Comparison of ENCODE assay signal across 11 mouse cellular contexts in the genomic region with DNA sequence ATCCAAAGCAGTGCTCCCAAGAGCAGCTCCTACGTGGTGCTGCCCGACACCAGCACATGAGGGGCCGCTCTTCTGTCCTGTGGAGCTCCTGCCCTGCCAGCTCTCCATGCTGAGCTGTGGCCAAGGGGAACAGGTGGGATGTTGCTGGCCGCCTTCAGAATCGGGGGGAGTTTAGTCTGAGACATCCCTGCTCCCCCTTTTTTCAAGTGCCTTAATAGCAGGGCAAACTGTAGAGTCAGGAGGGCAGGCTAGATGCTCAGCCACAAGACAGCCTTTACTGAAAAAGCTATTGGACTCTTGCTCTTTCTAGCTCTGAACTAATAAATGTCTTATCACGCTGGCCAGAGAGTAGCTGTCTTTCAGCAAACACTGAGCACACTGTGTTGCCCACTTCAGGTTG. TPM values are rescaled to one million over a fixed set of nuclear protein-coding genes. Genes with fewer than 3 reads are reported as not detected.
DNase-seq lines count a peak whose midpoint lies in the region; ATAC-seq and TF ChIP-seq lines count a peak whose summit lies in the region.
"Had no signal": no experiment of that assay in that cellular context is flagged by ENCODE, and none has a peak within 500 bp of the region (broad histone marks: within the 10 kb centered on the region; RNA-seq: fewer than 3 reads in every experiment).

No protein-coding gene starts in this region.

- TF ChIP-seq POLR2A in CH12.LX (IDR thresholded peaks at IDR 0.05; ENCODE audit: low read depth, low read length), result no peak

- H3K9me3 ChIP-seq in hindbrain, embryonic 10.5 days, result no peaks in the 10 kb centered on the region
- H3K9me3 ChIP-seq in hindbrain, embryonic 14.5 days (ENCODE audit: control insufficient read depth, low read length), result no peaks in the 10 kb centered on the region
- no peaks in the 10 kb centered on the region for H3K9me3 ChIP-seq in CH12.LX (replicated peaks; ENCODE audit: low read length)
- H3K9me3 ChIP-seq in embryonic facial prominence, embryonic 10.5 days, result no peaks in the 10 kb centered on the region
- no peaks in the 10 kb centered on the region for H3K9me3 ChIP-seq in limb, embryonic 13.5 days
- H3K9me3 ChIP-seq: G1E had no signal

- no peak for DNase-seq in hindbrain, embryonic 10.5 days (ENCODE audit: low spot score)
- DNase-seq in hindbrain, embryonic 14.5 days (ENCODE audit: low spot score), result no peak
- no peak for DNase-seq in CH12.LX (ENCODE audit: extremely low read depth)
- no peak for DNase-seq in embryonic facial prominence, embryonic 10.5 days (ENCODE audit: low spot score)
- DNase-seq in right cerebral cortex, postnatal 4 days, result no peak
- DNase-seq: cerebellum, postnatal 10 days; kidney, adult 9 months had no signal

- no peak overlapping the region for H3K4me2 ChIP-seq in hindbrain, embryonic 14.5 days (replicated peaks)
- no peak overlapping the region for H3K4me2 ChIP-seq in CH12.LX (ENCODE audit: insufficient read depth, low read depth, poor library complexity, severe bottlenecking)
- H3K4me2 ChIP-seq in limb, embryonic 13.5 days (replicated peaks), result no peak overlapping the region

- peak overlapping the region; percentile 84 for H3K27ac ChIP-seq in hindbrain, embryonic 10.5 days
- no peak overlapping the region for H3K27ac ChIP-seq in hindbrain, embryonic 14.5 days
- H3K27ac ChIP-seq in CH12.LX (ENCODE audit: insufficient read depth, low read depth), result peak overlapping the region; percentile 76; the same call in 1 of the 2 replicates
- H3K27ac ChIP-seq in embryonic facial prominence, embryonic 10.5 days (replicated peaks), result peak overlapping the region; percentile 88
- peak overlapping the region; percentile 86; the same call in 1 of the 2 replicates for H3K27ac ChIP-seq in limb, embryonic 13.5 days

- peaks cover 35% of the 10 kb centered on the region for H3K4me1 ChIP-seq in hindbrain, embryonic 10.5 days (replicated peaks)
- H3K4me1 ChIP-seq in hindbrain, embryonic 14.5 days (replicated peaks; ENCODE audit: control insufficient read depth, insufficient read depth, low read length), result peaks cover 11% of the 10 kb centered on the region; the same call in 1 of the 2 replicates
- H3K4me1 ChIP-seq in CH12.LX (ENCODE audit: control insufficient read depth in 1 of 2, insufficient read depth in 2 of 2), result peaks cover 9 to 23% of the 10 kb centered on the region in 2 experiments
- H3K4me1 ChIP-seq in embryonic facial prominence, embryonic 10.5 days, result peaks cover 32% of the 10 kb centered on the region
- peaks cover 17% of the 10 kb centered on the region for H3K4me1 ChIP-seq in limb, embryonic 13.5 days

- 0 out of 2 replicates have a peak overlapping the region, but pooled peaks have one; percentile 11 for H3K4me3 ChIP-seq in hindbrain, embryonic 10.5 days
- H3K4me3 ChIP-seq in hindbrain, embryonic 14.5 days (replicated peaks; ENCODE audit: low read length), result no peak overlapping the region
- no peak overlapping the region for H3K4me3 ChIP-seq in CH12.LX (replicated peaks in 1 of 3; ENCODE audit: low read depth in 2 of 3, low read length in 2 of 3, poor library complexity in 1 of 3)
- peak overlapping the region; percentile 5; the same call in 1 of the 2 replicates for H3K4me3 ChIP-seq in embryonic facial prominence, embryonic 10.5 days
- no peak overlapping the region for H3K4me3 ChIP-seq in limb, embryonic 13.5 days

- H3K36me3 ChIP-seq in hindbrain, embryonic 10.5 days, result peaks cover 76% of the 10 kb centered on the region
- H3K36me3 ChIP-seq in hindbrain, embryonic 14.5 days (replicated peaks; ENCODE audit: control insufficient read depth, insufficient read depth), result peaks cover 57% of the 10 kb centered on the region
- H3K36me3 ChIP-seq in CH12.LX (replicated peaks in 1 of 2; ENCODE audit: control insufficient read depth in 1 of 2, insufficient read depth in 1 of 2, low read length in 1 of 2), result peaks cover 67 to 84% of the 10 kb centered on the region in 2 experiments
- H3K36me3 ChIP-seq in embryonic facial prominence, embryonic 10.5 days (replicated peaks), result peaks cover 86% of the 10 kb centered on the region
- peaks cover 80% of the 10 kb centered on the region for H3K36me3 ChIP-seq in limb, embryonic 13.5 days

- H3K9ac ChIP-seq in hindbrain, embryonic 14.5 days, result no peak overlapping the region
- 0 out of 2 replicates have a peak overlapping the region, but pooled peaks have one; percentile 47 for H3K9ac ChIP-seq in CH12.LX (ENCODE audit: insufficient read depth, low read depth)
- no peak overlapping the region for H3K9ac ChIP-seq in limb, embryonic 13.5 days

- no peaks in the 10 kb centered on the region for H3K79me2 ChIP-seq in CH12.LX (replicated peaks; ENCODE audit: control insufficient read depth, extremely low read depth, insufficient read depth, poor library complexity, severe bottlenecking)

- dilution Hi-C loops in CH12.LX (cut with MboI; ENCODE audit: extremely low pct_ligation_motif_present, extremely low pct_unique_long_range_greater_than_20kb, low sequenced_read_pairs), result no loop called here

- no peak for TF ChIP-seq EP300 in CH12.LX (IDR thresholded peaks at IDR 0.05; ENCODE audit: low read length)

- 95% methylated on average over 6 of the region's 6 CpGs for WGBS in hindbrain, embryonic 10.5 days
- WGBS in hindbrain, embryonic 14.5 days, result 97% methylated on average over 6 of the region's 6 CpGs
- 93% methylated on average over 6 of the region's 6 CpGs for WGBS in embryonic facial prominence, embryonic 10.5 days
- WGBS in limb, embryonic 13.5 days, result 96% methylated on average over 6 of the region's 6 CpGs

- in situ Hi-C loops in CH12.LX (cut with MboI; ENCODE audit: low pct_ligation_motif_present, low pct_unique_long_range_greater_than_20kb, low sequenced_read_pairs), result no loop called here

- peaks cover 24% of the 10 kb centered on the region for H3K27me3 ChIP-seq in hindbrain, embryonic 10.5 days (ENCODE audit: insufficient read depth, poor library complexity, severe bottlenecking)
- H3K27me3 ChIP-seq in hindbrain, embryonic 14.5 days (ENCODE audit: control insufficient read depth, insufficient read depth, low read length), result no peaks in the 10 kb centered on the region
- H3K27me3 ChIP-seq in CH12.LX (replicated peaks), result no peaks in the 10 kb centered on the region
- H3K27me3 ChIP-seq in embryonic facial prominence, embryonic 10.5 days (replicated peaks; ENCODE audit: low read depth, poor library complexity, severe bottlenecking), result peaks cover 16% of the 10 kb centered on the region
- H3K27me3 ChIP-seq in limb, embryonic 13.5 days, result no peaks in the 10 kb centered on the region

- TF ChIP-seq CTCF in CH12.LX (conservative IDR thresholded peaks at IDR 0.05 in 1 of 2, IDR thresholded peaks at IDR 0.05 in 1 of 2; ENCODE audit: low read depth in 2 of 2, low read length in 2 of 2), result no peak

- TF ChIP-seq RAD21 in CH12.LX (IDR thresholded peaks at IDR 0.05; ENCODE audit: low read depth, low read length), result no peak

- ATAC-seq in hindbrain, embryonic 14.5 days (ENCODE audit: low FRiP score), result no peak
- no peak for ATAC-seq in limb, embryonic 13.5 days (ENCODE audit: low FRiP score, low read depth)
- ATAC-seq in monocyte, adult 5-6 weeks (replicated peaks; ENCODE audit: insufficient number of reproducible peaks, low FRiP score, low TSS enrichment, poor library complexity, severe bottlenecking), result no peak
- no peak for ATAC-seq in megakaryocyte-erythroid progenitor cell, adult 5-6 weeks (replicated peaks; ENCODE audit: low FRiP score, low TSS enrichment, poor library complexity, severe bottlenecking)

RNA-seq across cellular contexts. Expression of gene Rela, which starts 10.5 kb away (rescaled TPM):
- polyA plus RNA-seq in hindbrain, embryonic 10.5 days (2016; fragmentation: Nextera tagmentation; extraction: Ambion mirVana), result 27.8 and 36.0 TPM in 2 replicates
- polyA plus RNA-seq in hindbrain, embryonic 14.5 days (2014; fragmentation: Nextera tagmentation; extraction: Ambion mirVana), result 30.2 and 31.0 TPM in 2 replicates
- 21.0 and 22.1 TPM in 2 replicates for total RNA-seq in CH12.LX (2012; rRNA removed)
- total RNA-seq in CH12.LX (2014; rRNA removed), result 11.1 and 12.1 TPM in 2 replicates
- 43.8 and 51.9 TPM in 2 replicates for polyA plus RNA-seq in CH12.LX (2012; ENCODE audit: insufficient read length, low read depth)
- 34.3 and 36.8 TPM in 2 replicates for polyA plus RNA-seq in embryonic facial prominence, embryonic 10.5 days (2016; fragmentation: Nextera tagmentation; extraction: Ambion mirVana)
- polyA plus RNA-seq in limb, embryonic 13.5 days (2015; fragmentation: Nextera tagmentation; extraction: Ambion mirVana), result 47.6 and 48.5 TPM in 2 replicates
- total RNA-seq in monocyte, adult 5-6 weeks (2017), result 58.6 to 89.7 TPM (median 73.2 TPM) in 3 replicates
- total RNA-seq in megakaryocyte-erythroid progenitor cell, adult 5-6 weeks (2014; fragmentation: Nextera tagmentation), result 64.8 and 66.0 TPM in 2 replicates
- 36.1 and 49.7 TPM in 2 replicates for total RNA-seq in megakaryocyte-erythroid progenitor cell, adult 5-6 weeks (2017)

RNA-seq across cellular contexts. Expression of gene Sipa1, which starts 15.7 kb away (rescaled TPM):
- 27.5 and 27.6 TPM in 2 replicates for polyA plus RNA-seq in hindbrain, embryonic 10.5 days (2016; fragmentation: Nextera tagmentation; extraction: Ambion mirVana)
- 12.7 and 16.2 TPM in 2 replicates for polyA plus RNA-seq in hindbrain, embryonic 14.5 days (2014; fragmentation: Nextera tagmentation; extraction: Ambion mirVana)
- total RNA-seq in CH12.LX (2012; rRNA removed) (48.9 and 51.1 TPM in 2 replicates), CH12.LX (2014; rRNA removed) (17.6 and 18.8 TPM in 2 replicates)
- 47.6 and 54.6 TPM in 2 replicates for polyA plus RNA-seq in CH12.LX (2012; ENCODE audit: insufficient read length, low read depth)
- 28.7 and 31.2 TPM in 2 replicates for polyA plus RNA-seq in embryonic facial prominence, embryonic 10.5 days (2016; fragmentation: Nextera tagmentation; extraction: Ambion mirVana)
- 25.2 and 27.8 TPM in 2 replicates for polyA plus RNA-seq in limb, embryonic 13.5 days (2015; fragmentation: Nextera tagmentation; extraction: Ambion mirVana)
- 83.5 to 149 TPM (median 83.8 TPM) in 3 replicates for total RNA-seq in monocyte, adult 5-6 weeks (2017)
- 44.7 and 51.2 TPM in 2 replicates for total RNA-seq in megakaryocyte-erythroid progenitor cell, adult 5-6 weeks (2014; fragmentation: Nextera tagmentation)
- 16.4 and 16.5 TPM in 2 replicates for total RNA-seq in megakaryocyte-erythroid progenitor cell, adult 5-6 weeks (2017)

RNA-seq across cellular contexts. Expression of gene Kat5, which starts 37.8 kb away (rescaled TPM):
- polyA plus RNA-seq in hindbrain, embryonic 10.5 days (2016; fragmentation: Nextera tagmentation; extraction: Ambion mirVana), result 58.9 and 69.2 TPM in 2 replicates
- polyA plus RNA-seq in hindbrain, embryonic 14.5 days (2014; fragmentation: Nextera tagmentation; extraction: Ambion mirVana), result 38.4 and 41.0 TPM in 2 replicates
- total RNA-seq in CH12.LX (2012; rRNA removed), result 44.9 and 46.5 TPM in 2 replicates
- total RNA-seq in CH12.LX (2014; rRNA removed), result 75.4 and 106 TPM in 2 replicates
- polyA plus RNA-seq in CH12.LX (2012; ENCODE audit: insufficient read length, low read depth), result 50.1 and 62.8 TPM in 2 replicates
- 59.7 and 60.7 TPM in 2 replicates for polyA plus RNA-seq in embryonic facial prominence, embryonic 10.5 days (2016; fragmentation: Nextera tagmentation; extraction: Ambion mirVana)
- polyA plus RNA-seq in limb, embryonic 13.5 days (2015; fragmentation: Nextera tagmentation; extraction: Ambion mirVana), result 61.5 and 62.7 TPM in 2 replicates
- total RNA-seq in monocyte, adult 5-6 weeks (2017), result 65.5 to 109 TPM (median 99.2 TPM) in 3 replicates
- total RNA-seq in megakaryocyte-erythroid progenitor cell, adult 5-6 weeks (2014; fragmentation: Nextera tagmentation), result 46.2 and 55.6 TPM in 2 replicates
- total RNA-seq in megakaryocyte-erythroid progenitor cell, adult 5-6 weeks (2017), result 60.7 and 86.1 TPM in 2 replicates

RNA-seq across cellular contexts. Expression of gene Map3k11, which starts 40.8 kb away (rescaled TPM):
- polyA plus RNA-seq in hindbrain, embryonic 10.5 days (2016; fragmentation: Nextera tagmentation; extraction: Ambion mirVana), result 34.1 and 35.1 TPM in 2 replicates
- polyA plus RNA-seq in hindbrain, embryonic 14.5 days (2014; fragmentation: Nextera tagmentation; extraction: Ambion mirVana), result 11.4 and 11.5 TPM in 2 replicates
- total RNA-seq in CH12.LX (2012; rRNA removed) (16.0 and 17.6 TPM in 2 replicates), CH12.LX (2014; rRNA removed) (4.8 and 6.0 TPM in 2 replicates)
- 13.5 and 14.2 TPM in 2 replicates for polyA plus RNA-seq in CH12.LX (2012; ENCODE audit: insufficient read length, low read depth)
- polyA plus RNA-seq in embryonic facial prominence, embryonic 10.5 days (2016; fragmentation: Nextera tagmentation; extraction: Ambion mirVana), result 32.1 and 34.0 TPM in 2 replicates
- polyA plus RNA-seq in limb, embryonic 13.5 days (2015; fragmentation: Nextera tagmentation; extraction: Ambion mirVana), result 18.2 and 18.5 TPM in 2 replicates
- 41.8 to 57.5 TPM (median 46.8 TPM) in 3 replicates for total RNA-seq in monocyte, adult 5-6 weeks (2017)
- 17.8 and 18.3 TPM in 2 replicates for total RNA-seq in megakaryocyte-erythroid progenitor cell, adult 5-6 weeks (2014; fragmentation: Nextera tagmentation)
- total RNA-seq in megakaryocyte-erythroid progenitor cell, adult 5-6 weeks (2017), result 10.9 and 15.8 TPM in 2 replicates

RNA-seq across cellular contexts. Expression of gene Pcnx3, which starts 40.9 kb away (rescaled TPM):
- polyA plus RNA-seq in hindbrain, embryonic 10.5 days (2016; fragmentation: Nextera tagmentation; extraction: Ambion mirVana), result 27.3 and 30.8 TPM in 2 replicates
- 28.3 and 32.1 TPM in 2 replicates for polyA plus RNA-seq in hindbrain, embryonic 14.5 days (2014; fragmentation: Nextera tagmentation; extraction: Ambion mirVana)
- 27.2 and 28.6 TPM in 2 replicates for total RNA-seq in CH12.LX (2012; rRNA removed)
- total RNA-seq in CH12.LX (2014; rRNA removed), result 5.1 and 7.1 TPM in 2 replicates
- polyA plus RNA-seq in CH12.LX (2012; ENCODE audit: insufficient read length, low read depth), result 28.3 and 34.5 TPM in 2 replicates
- polyA plus RNA-seq in embryonic facial prominence, embryonic 10.5 days (2016; fragmentation: Nextera tagmentation; extraction: Ambion mirVana), result 30.3 and 30.6 TPM in 2 replicates
- 25.4 and 28.7 TPM in 2 replicates for polyA plus RNA-seq in limb, embryonic 13.5 days (2015; fragmentation: Nextera tagmentation; extraction: Ambion mirVana)
- total RNA-seq in monocyte, adult 5-6 weeks (2017), result 13.3 to 41.9 TPM (median 22.3 TPM) in 3 replicates
- 55.8 and 72.0 TPM in 2 replicates for total RNA-seq in megakaryocyte-erythroid progenitor cell, adult 5-6 weeks (2014; fragmentation: Nextera tagmentation)
- 8.2 and 14.4 TPM in 2 replicates for total RNA-seq in megakaryocyte-erythroid progenitor cell, adult 5-6 weeks (2017)

Comparison
In these comparisons a context has a peak if more than half of its experiments do, and no peak if none do; other contexts are left out.
1. H3K4me3 ChIP-seq: peak in hindbrain, embryonic 10.5 days (single experiment) and embryonic facial prominence, embryonic 10.5 days (single experiment); none in hindbrain, embryonic 14.5 days (single experiment), CH12.LX (0 of 3) and limb, embryonic 13.5 days (single experiment).